Mouse (Mus musculus) intestine, embryonic 15.5 days (tissue): ENCODE measurements around the gene Rgs6. TPM values are rescaled to one million over a fixed set of nuclear protein-coding genes. Genes with fewer than 3 reads are reported as not detected.

Experiments
- ATAC-seq: fragments of 200-750 bp; cut with Nextera tagmentation; 2 replicates; pipeline ENCODE4 v1.8.0; 2017; ENCODE audit warnings: moderate TSS enrichment, moderate library complexity
- H3K27ac ChIP-seq: fragments of 300-500 bp; sonication (generic); 2 replicates; pipeline ENCODE4 v1.5.1; 2015; ENCODE audit warnings: mild to moderate bottlenecking, inconsistent platforms
- H3K27me3 ChIP-seq: fragments of 300-500 bp; sonication (generic); replicated peaks from 2 replicates; pipeline ENCODE4 v1.6.1; 2015; ENCODE audit warnings: inconsistent platforms
- H3K36me3 ChIP-seq: fragments of 300-500 bp; sonication (generic); 2 replicates; pipeline ENCODE4 v1.6.1; 2015; ENCODE audit warnings: inconsistent platforms
- H3K4me1 ChIP-seq: fragments of 300-500 bp; sonication (generic); replicated peaks from 2 replicates; pipeline ENCODE4 v1.6.1; 2015; ENCODE audit warnings: inconsistent platforms
- H3K4me2 ChIP-seq: fragments of 300-500 bp; sonication (generic); replicated peaks from 2 replicates; pipeline ENCODE4 v1.6.1; 2015; ENCODE audit warnings: mild to moderate bottlenecking, inconsistent platforms
- H3K4me3 ChIP-seq: fragments of 300-500 bp; sonication (generic); replicated peaks from 2 replicates; pipeline ENCODE4 v1.5.1; 2015; ENCODE audit warnings: inconsistent platforms
- H3K9ac ChIP-seq: fragments of 300-500 bp; sonication (generic); 2 replicates; pipeline ENCODE4 v1.6.1; 2015; ENCODE audit warnings: inconsistent platforms
- H3K9me3 ChIP-seq: fragments of 300-500 bp; sonication (generic); 2 replicates; pipeline ENCODE4 v1.6.1; 2016; ENCODE audit warnings: inconsistent platforms
- WGBS: fragments of 180-500 bp; shearing (Covaris S2); methylation state at CpG from one replicate; pipeline ENCODE4 v1.1.7; 2015; 5-methylcytosine and 5-hydroxymethylcytosine counted together
- polyA plus RNA-seq: library from polyadenylated mRNA; unstranded; fragments of >200 nt; fragmentation: Nextera tagmentation; extraction: Ambion mirVana; gene quantifications from 2 replicates; pipeline ENCODE4 v1.2.1, GENCODE M21; 2015

Gene Rgs6
- polyA plus RNA-seq, 1 experiment from 2014 or later, result 1.9 TPM

DNA sequence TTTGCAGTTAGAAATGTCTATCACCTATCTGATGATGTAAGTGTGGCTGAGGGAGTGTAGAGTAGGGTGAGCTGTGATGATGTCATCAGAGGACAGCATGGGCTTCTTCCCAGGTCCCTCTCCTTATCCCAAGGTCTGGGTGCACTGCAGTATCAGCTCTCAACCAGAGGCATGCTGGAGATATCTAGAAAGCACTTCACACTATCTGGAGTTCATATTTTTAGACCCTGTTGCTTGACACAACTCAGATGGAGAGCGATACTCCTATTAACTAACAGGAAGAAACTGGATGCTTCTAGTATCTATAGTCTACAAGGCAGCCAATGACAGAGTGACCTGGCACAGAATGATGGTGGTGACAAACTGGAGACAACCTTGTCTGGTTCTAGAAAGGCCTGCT lies 250.5 kb downstream of the Rgs6 start:
- Histone ChIP-seq H3K27me3 (no peaks in the 10 kb centered on the region), H3K4me3 (no peak overlapping the region), H3K4me1 (no peaks in the 10 kb centered on the region), H3K9me3 (no peaks in the 10 kb centered on the region), H3K36me3 (no peaks in the 10 kb centered on the region), H3K4me2 (no peak overlapping the region), H3K27ac (no peak overlapping the region), H3K9ac (no peak overlapping the region)
- no peak for ATAC-seq
- WGBS, result 100% methylated on average over 1 of the region's 1 CpGs

DNA sequence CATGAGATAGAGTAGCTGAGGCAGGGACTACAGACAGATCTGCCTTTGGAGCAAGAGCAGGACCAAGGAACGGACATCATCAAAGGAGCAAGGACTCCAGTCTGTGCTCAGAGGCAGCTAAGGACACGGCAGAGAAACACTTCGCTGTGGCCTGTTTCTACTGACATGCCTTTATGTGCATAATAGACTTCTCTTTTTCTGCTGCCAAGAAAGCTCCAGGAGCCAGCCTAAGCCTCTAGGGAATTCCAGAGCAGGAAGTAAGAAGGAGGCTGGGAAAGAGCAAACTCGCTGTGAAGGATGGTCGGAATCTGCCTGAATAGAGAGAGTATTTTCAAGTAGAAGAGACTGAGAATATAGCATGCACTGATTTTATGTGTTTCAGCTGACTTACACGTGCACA lies 253.5 kb downstream of the Rgs6 start:
- 56% methylated on average over 6 of the region's 6 CpGs for WGBS
- Histone ChIP-seq H3K27me3 (no peaks in the 10 kb centered on the region), H3K4me1 (no peaks in the 10 kb centered on the region), H3K9me3 (no peaks in the 10 kb centered on the region), H3K36me3 (no peaks in the 10 kb centered on the region), H3K4me2 (no peak overlapping the region), H3K9ac (no peak overlapping the region), H3K4me3 (no peak overlapping the region), H3K27ac (no peak overlapping the region)
- no peak for ATAC-seq

DNA sequence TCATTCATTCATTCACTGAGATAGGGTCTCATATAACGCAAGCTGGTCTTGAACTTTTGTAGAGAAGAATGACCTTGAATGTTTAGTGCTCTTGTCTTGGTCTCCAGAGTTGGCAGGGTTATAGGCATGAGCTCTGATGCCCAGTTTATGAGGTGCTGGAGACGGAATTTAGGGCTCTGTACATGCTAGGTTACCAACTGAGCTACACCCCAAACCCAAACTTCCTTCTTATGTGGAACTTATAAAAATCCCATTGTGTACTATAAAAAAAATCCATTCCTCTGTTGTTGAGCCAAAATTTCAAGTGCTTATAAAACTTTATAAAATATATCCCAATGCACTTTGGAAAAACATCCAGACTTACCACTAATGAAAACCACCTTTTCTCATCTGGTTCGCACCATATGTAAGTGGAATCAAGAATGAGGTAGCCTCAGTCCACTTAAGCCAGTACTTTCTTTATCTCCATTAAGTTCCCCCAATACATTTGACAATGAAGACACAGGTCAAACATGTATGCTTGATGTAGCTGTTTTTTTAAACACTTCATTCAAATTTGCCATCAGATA lies 260.3 kb downstream of the Rgs6 start:
- Histone ChIP-seq H3K27ac (no peak overlapping the region), H3K27me3 (no peaks in the 10 kb centered on the region), H3K36me3 (no peaks in the 10 kb centered on the region), H3K4me1 (no peaks in the 10 kb centered on the region), H3K4me3 (no peak overlapping the region), H3K9me3 (no peaks in the 10 kb centered on the region), H3K9ac (no peak overlapping the region), H3K4me2 (no peak overlapping the region)
- ATAC-seq, result no peak
- 81% methylated on average over 3 of the region's 3 CpGs for WGBS

DNA sequence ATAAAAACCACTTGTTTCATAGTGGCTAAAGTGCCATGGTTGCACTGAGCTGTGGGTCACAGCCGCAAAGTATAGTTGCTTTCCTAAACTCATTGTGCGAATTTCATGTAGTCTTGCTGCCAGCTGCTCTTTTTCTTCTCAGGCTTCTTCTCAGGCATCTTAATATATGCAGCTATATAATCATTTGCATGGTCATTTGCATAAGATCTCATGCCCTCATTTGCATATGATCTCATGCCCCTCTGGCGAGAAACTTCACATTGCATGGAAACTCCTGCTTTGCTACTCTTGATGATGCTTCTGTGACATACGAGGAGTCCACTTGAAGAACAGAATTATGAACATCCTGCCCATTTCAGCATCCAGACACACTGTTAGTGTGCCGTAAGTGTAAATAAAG lies 266.8 kb downstream of the Rgs6 start:
- no peak overlapping the region for H3K4me2 ChIP-seq
- no peaks in the 10 kb centered on the region for H3K36me3 ChIP-seq
- H3K4me3 ChIP-seq, result no peak overlapping the region
- H3K4me1 ChIP-seq, result no peaks in the 10 kb centered on the region
- no peaks in the 10 kb centered on the region for H3K27me3 ChIP-seq
- H3K27ac ChIP-seq, result no peak overlapping the region
- ATAC-seq, result no peak
- 84% methylated on average over 5 of the region's 5 CpGs for WGBS
- H3K9ac ChIP-seq, result no peak overlapping the region
- no peaks in the 10 kb centered on the region for H3K9me3 ChIP-seq

DNA sequence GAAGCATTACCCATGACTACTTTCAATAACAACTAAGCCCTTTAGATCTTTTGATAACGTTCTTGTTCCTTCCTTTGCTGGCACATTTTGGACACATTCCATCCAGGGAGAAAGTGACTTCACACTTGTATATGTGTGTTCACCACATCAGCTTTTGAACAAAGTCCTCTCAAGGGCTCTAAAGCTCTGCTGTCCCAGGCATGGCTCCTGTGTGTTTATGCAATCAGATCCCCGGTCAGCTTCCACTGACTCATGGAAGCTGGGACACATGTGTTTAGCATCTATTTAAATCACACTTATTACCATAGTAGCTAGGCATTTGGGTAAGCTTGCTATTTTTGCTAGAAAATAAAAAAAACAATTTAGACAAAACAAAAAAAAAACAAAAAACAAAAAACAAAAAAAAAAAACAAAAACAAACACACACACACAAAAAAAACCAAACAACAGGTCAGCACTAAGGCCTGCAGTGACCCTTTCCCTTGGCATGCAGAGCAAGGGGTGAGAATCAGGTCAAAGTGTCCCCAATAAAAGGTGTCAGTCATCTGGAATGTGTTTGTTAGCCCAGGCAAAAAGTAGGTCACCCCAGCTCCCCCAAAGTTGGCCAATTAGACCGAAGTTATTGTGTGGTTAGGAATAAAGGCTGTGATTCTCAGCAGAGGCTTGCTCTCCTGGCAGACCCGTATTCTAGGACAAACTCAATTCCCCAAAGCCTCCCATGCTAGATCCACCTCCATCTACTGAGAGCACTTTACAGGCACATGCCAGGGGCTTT lies 267.4 kb downstream of the Rgs6 start:
- WGBS, result 53% methylated on average over 4 of the region's 4 CpGs
- Histone ChIP-seq H3K4me2 (no peak overlapping the region), H3K9ac (no peak overlapping the region), H3K4me1 (no peaks in the 10 kb centered on the region), H3K36me3 (no peaks in the 10 kb centered on the region), H3K27ac (no peak overlapping the region), H3K4me3 (no peak overlapping the region), H3K27me3 (no peaks in the 10 kb centered on the region), H3K9me3 (no peaks in the 10 kb centered on the region)
- ATAC-seq, result no peak

DNA sequence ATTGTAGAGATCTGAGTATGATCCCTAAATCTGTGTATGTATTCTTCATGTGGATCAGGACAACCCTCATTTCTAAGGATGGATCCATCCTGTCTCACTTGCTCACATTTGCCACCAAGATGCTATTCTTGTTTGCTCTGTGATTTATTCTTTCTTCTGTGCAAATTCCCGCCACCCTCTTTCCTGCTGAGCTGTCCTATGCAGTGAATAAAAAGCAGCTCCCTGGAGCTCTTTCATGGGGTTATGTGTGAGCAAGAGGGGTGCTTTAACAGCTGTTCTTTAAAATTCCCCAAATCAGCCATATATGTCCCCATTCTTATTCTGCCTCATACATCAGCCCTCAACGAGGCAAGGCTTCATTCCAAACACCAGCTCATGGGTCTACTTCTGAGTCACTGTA lies 277.6 kb downstream of the Rgs6 start:
- 65% methylated on average over 2 of the region's 2 CpGs for WGBS
- ATAC-seq, result no peak
- Histone ChIP-seq H3K4me3 (no peak overlapping the region), H3K27me3 (no peaks in the 10 kb centered on the region), H3K27ac (no peak overlapping the region), H3K9ac (no peak overlapping the region), H3K9me3 (no peaks in the 10 kb centered on the region), H3K4me1 (no peaks in the 10 kb centered on the region), H3K4me2 (no peak overlapping the region), H3K36me3 (no peaks in the 10 kb centered on the region)

DNA sequence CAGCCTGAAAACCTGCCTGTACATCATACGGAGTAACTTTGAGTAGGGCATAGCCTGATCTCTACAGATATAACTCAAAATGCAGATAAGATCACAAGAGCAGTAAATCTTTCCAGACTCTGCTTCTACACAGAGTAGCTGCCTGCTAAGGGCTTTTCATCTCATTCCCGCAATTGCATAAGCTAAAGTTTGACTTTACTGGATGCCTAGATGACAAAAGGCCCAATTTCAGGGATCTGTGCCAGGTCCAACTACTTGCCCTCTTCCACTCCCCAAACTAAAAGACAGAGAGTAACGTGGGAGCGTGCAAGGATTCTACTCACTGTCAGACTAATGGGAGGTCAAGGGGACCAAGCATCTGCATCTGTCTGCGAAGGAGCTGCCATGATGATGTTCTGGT lies 292.6 kb downstream of the Rgs6 start:
- WGBS, result 75% methylated on average over 5 of the region's 5 CpGs
- H3K36me3 ChIP-seq, result no peaks in the 10 kb centered on the region
- no peak overlapping the region for H3K27ac ChIP-seq
- ATAC-seq, result no peak
- H3K4me2 ChIP-seq, result no peak overlapping the region
- no peaks in the 10 kb centered on the region for H3K27me3 ChIP-seq
- H3K9me3 ChIP-seq, result no peaks in the 10 kb centered on the region
- H3K4me1 ChIP-seq, result no peaks in the 10 kb centered on the region
- H3K4me3 ChIP-seq, result no peak overlapping the region
- H3K9ac ChIP-seq, result no peak overlapping the region

DNA sequence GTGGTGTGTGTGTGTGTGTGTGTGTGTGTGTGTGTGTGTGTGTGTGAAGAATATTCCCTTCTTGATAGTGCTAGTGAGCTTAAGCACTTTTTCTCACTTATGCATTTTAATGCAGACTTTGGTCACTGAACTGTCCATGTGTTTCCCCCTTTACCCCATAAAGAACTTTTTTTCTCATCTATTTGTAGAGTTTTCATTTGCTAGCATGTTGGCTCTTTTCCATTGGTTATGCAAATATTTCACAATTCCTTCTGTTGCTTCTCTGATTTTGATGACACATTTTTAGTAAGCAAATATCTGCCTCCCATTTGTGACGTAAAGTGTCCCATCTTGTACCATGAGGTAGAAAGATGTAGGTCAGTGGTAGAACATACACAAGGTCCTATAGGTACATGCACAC lies 295.0 kb downstream of the Rgs6 start:
- no peak for ATAC-seq
- no peak overlapping the region for H3K4me3 ChIP-seq
- H3K9me3 ChIP-seq, result no peaks in the 10 kb centered on the region
- H3K4me1 ChIP-seq, result no peaks in the 10 kb centered on the region
- H3K36me3 ChIP-seq, result no peaks in the 10 kb centered on the region
- WGBS, result 79% methylated on average over 1 of the region's 1 CpGs
- H3K9ac ChIP-seq, result no peak overlapping the region
- H3K4me2 ChIP-seq, result no peak overlapping the region
- no peak overlapping the region for H3K27ac ChIP-seq
- no peaks in the 10 kb centered on the region for H3K27me3 ChIP-seq

DNA sequence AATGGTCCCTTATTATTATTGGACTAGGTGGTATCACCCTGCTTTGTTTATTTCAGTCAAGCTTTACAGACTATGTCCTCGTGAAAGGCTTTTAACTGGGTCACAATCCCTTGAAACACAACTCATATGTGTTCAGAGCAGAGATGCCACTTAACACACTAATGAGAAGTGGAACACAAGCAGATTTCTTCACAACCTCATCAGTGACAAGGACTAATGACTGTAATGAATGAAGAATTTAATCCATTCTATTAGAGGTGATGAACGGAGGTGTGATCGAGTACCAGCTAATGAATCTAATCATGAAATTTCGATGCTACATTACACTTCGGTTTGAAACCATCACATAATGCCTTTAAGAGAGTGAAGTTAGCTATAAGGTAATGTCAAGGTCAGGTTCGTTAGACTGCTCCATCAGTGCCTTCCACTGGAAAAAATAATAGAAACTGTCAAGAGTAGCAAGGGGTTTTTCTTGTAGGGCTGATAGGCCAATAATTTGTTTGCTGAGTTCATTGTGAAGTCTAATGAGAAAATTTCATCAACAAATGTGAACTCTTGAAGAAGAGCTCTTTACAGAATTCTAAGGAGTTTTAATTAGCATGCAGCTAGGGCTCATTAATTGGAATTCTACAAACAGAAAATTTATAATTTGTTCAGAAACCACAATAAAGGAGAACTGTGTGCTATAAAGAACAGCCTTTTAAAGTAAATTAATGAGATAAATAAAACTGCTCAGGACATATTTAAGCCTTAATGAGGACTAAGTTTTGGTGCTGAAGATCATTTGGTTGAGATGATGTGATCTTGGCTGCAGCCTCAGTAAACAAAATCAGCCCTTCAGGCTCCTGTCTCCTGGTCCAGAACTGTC lies 307.1 kb downstream of the Rgs6 start:
- Histone ChIP-seq H3K4me1 (no peaks in the 10 kb centered on the region), H3K27ac (no peak overlapping the region), H3K27me3 (no peaks in the 10 kb centered on the region), H3K9ac (no peak overlapping the region), H3K36me3 (no peaks in the 10 kb centered on the region), H3K4me3 (no peak overlapping the region), H3K9me3 (no peaks in the 10 kb centered on the region), H3K4me2 (no peak overlapping the region)
- 87% methylated on average over 6 of the region's 6 CpGs for WGBS
- no peak for ATAC-seq

DNA sequence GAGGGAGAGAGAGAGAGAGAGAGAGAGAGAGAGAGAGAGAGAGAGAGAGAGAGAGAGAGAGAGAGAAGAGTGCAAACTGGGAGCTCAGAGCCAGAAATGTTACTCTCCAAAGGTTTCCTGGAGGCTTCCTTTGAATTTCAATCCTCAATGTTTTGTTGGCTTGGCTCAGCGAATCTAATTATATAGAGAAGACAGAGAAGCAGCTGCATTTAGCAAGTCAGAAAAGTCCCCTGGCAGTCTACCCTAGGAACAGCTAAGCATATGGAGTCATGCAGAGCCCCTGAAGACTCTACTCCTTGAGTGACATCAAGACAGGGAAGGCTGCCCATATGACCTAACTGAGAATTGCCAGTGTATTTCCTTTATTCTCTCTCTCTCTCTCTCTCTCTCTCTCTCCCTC lies 317.7 kb downstream of the Rgs6 start:
- no peaks in the 10 kb centered on the region for H3K4me1 ChIP-seq
- no peak for ATAC-seq
- H3K36me3 ChIP-seq, result no peaks in the 10 kb centered on the region
- 86% methylated on average over 1 of the region's 1 CpGs for WGBS
- H3K4me3 ChIP-seq, result no peak overlapping the region
- no peaks in the 10 kb centered on the region for H3K27me3 ChIP-seq
- no peak overlapping the region for H3K4me2 ChIP-seq
- H3K9ac ChIP-seq, result no peak overlapping the region
- H3K27ac ChIP-seq, result no peak overlapping the region
- no peaks in the 10 kb centered on the region for H3K9me3 ChIP-seq

DNA sequence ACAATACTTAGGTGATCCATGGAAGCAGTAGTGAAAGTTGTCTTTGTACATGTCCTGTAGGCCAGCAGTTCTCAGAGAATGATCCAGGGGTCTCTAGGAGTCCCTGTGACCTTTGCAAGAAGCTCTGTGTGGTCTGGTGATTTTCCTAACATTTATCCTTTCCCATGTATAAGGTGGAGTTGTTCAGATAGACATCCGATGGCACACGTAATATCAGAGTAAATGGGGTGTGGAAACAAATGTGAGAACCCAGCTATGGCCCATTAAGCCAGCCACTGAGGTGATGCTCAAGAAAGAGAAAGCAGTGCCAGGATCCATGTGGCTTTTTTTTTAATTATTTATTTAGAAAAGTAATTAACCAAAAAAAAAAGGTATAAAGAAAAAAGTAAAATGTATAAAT lies 322.8 kb downstream of the Rgs6 start:
- Histone ChIP-seq H3K4me2 (no peak overlapping the region), H3K36me3 (no peaks in the 10 kb centered on the region), H3K4me1 (no peaks in the 10 kb centered on the region), H3K4me3 (no peak overlapping the region), H3K9me3 (no peaks in the 10 kb centered on the region), H3K27me3 (no peaks in the 10 kb centered on the region), H3K27ac (no peak overlapping the region), H3K9ac (no peak overlapping the region)
- WGBS, result 93% methylated on average over 2 of the region's 2 CpGs
- ATAC-seq, result no peak

DNA sequence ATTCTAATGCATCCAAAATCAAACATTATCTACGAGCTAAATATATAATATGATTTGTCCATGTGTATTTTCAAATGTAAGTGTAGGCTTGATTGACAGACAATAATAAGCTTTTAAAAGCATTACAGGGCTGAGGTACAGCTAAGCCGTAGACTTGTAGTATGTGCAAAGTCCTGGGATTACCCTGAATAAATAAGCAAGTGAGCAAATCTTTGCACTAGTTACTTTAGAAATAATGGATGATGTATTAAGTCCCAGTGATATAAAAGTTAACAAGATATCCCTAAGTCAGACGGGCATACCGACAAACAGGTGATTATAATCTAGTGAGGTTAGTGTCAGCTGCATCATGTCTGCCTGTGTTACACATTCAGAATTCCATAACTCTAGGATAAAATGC lies 326.0 kb downstream of the Rgs6 start:
- Histone ChIP-seq H3K4me2 (no peak overlapping the region), H3K27ac (no peak overlapping the region), H3K36me3 (no peaks in the 10 kb centered on the region), H3K4me1 (no peaks in the 10 kb centered on the region), H3K9me3 (no peaks in the 10 kb centered on the region), H3K4me3 (no peak overlapping the region), H3K9ac (no peak overlapping the region), H3K27me3 (no peaks in the 10 kb centered on the region)
- 55% methylated on average over 4 of the region's 4 CpGs for WGBS
- ATAC-seq, result no peak
